Mouse (Mus musculus) thymus, adult 2 months (tissue): ENCODE measurements at regions not wholly inside any gene's neighbourhood (a gene's known extent, or its start where the extent isn't known, plus 50 kb on each side); places are given as distances from the start of the nearest gene placed in this dataset.

Experiments
- CTCF ChIP-seq: fragments of 200-500 bp; IDR thresholded peaks from 2 replicates; pipeline ENCODE4 v1.5.1; 2012; ENCODE audit warnings: mild to moderate bottlenecking, control low read depth, low read length, moderate library complexity, borderline replicate concordance; ENCODE audit not compliant: control insufficient read depth, poor library complexity, insufficient read depth; ENCODE audit errors: extremely low read depth
- POLR2A ChIP-seq: fragments of 200-500 bp; IDR thresholded peaks from 2 replicates; pipeline ENCODE4 v1.6.1; 2012; ENCODE audit warnings: mild to moderate bottlenecking, low read length, control low read depth, moderate library complexity; ENCODE audit not compliant: control insufficient read depth, poor library complexity, insufficient read depth; ENCODE audit errors: extremely low read depth

DNA sequence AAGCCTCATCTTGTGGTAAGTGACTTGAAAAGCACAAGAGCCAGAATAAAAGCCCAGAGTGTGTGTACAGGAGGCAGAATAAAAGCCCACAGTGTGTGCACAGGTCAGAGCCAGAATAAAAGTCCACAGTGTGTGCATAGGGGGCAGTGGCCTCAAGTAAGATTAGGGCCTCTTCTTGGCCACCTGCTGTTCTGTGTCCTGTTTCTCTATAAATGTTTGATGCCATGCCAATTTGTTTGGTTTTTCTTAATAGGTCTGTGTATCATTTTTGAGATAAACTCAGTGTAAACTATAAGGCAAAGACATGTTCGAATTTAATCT is 148.5 kb upstream of the Cdkn2b start:
- TF ChIP-seq POLR2A, result no peak
- TF ChIP-seq CTCF, result no peak
